Mouse (Mus musculus) ZHBTc4 (cell line): ENCODE measurements around the gene Teddm1a.

Experiments
- DNase-seq: peaks from one replicate; pipeline ENCODE4 v3.0.0-alpha.2; 2011; ENCODE audit warnings: low read depth, low spot score

Teddm1a gene

DNA sequence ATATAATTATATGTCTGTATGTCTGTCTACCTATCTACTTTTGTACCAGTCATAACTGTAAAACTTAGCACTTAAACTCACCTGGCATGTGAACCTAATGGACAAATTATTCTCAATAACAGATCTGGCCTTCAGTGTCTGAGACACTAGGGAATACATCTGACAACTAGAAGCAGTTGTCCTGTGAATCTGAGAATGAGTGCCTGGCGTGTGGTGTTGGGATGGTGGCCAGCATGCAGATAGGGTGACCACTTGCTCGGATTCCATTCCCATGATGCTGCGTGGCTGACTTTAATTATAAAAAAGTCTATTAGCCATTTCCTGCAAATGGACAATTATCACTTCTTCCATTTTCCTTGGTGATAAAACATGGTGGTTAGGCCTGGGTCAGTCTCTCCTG lies 14.3 kb downstream of the Teddm1a start:
- no peak for DNase-seq

DNA sequence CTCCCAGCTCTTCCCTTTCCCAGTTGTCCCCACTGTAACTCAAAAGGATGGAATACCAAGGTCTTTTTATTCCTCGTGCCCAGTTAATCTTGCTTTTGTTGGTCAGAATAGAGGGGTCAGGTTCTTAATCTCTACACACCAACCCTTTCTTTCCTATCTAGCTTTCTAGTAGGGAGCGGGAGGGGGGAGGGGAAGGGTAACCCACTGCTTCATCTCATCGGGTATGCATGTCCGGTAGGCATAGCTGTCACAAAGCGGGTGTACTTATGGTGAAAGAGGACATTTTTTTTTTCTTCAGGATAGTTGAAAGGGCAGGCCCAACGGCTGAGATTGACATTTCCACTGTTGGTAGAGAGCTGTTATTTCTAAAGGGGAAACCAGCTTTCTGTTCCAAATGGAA lies 16.7 kb downstream of the Teddm1a start:
- DNase-seq, result no peak

DNA sequence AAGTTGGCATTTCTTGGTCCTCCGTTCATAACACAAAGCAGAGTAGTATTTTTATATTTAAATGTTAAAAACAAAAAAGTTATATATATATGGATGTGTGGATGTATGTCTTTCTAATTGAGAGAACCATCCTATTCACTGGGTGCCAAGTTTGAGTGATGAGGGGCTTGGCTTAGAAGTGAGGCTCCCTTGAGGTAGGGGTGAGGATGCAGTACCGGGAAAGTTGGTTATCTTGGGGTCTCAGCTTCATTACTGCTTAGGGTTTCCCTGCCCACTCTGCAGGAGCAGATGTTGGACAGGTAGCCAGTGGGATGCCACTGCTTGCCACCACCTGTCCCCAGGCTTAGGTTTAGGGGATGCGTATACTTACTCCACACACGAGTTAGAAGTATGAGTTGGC lies 17.2 kb downstream of the Teddm1a start:
- no peak for DNase-seq

DNA sequence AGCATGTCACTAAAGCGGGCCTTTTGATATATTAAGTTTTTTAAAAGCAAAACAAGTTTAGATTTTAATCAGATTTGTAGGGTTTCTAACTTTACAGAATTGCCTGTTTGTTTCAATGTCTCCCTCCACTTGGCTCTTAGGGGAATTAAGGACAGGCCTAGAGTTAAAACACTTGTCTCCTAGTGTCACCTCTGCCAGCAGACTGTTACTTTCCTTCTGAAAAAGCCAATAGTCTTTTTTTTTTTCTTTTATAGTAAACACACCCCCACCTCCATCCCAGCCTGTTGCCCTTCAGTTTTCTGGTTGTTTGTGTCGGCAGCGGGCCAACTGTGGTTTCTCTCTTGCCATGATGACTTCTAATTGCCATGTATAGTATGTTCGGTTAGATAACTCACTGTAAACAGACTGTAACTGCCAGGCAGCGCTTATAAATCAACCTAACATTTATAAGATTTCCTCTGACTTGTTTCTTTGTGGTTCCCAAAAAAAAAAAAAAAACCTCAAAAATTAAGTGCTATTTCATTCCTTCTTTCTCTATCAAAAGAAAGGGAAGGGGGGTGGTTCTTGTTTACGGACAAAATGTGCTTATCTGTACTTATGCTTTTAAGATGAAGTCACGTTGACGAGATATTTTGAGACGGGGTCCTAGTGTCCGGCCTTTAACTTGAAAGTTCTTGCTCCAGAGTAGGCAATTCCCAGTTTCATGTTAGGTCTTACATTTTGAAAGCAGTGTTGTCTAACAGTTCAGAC lies 17.8 kb downstream of the Teddm1a start:
- DNase-seq, result no peak

DNA sequence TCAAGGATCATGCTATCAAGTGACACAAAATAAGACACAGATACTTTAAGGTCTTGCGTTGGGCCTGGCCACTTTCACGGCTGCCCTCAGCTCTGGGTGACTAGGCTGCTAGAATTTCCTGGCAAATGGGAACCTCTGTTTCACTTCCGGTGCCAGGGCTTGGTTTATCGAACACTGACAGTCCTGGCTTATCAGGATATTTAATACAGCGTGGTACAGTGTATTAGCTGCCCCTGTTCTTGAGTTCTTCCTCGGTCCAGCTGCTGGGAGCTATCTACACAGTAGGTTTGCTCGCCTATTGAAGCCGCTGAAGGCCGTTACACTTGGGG lies 18.4 kb downstream of the Teddm1a start:
- DNase-seq, result no peak

DNA sequence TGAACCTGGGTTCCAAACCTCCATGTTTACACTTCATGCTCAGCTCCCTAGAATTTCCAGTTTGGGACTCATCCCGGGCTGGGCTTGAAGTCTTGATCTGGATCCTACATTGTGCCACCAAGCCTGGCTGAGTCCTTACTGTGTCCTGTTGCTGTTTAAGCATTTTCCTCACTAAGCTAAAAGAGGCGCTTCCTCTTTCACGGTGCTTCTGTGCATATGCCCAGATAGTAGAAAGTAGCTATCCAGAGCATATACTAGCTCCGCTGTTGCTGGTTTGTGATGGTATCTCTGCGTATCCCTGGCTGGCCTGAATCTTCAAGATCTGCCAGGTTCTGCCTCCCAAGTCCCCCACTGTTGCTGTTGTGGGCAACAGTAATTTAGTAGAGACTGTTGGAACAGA lies 18.9 kb downstream of the Teddm1a start:
- DNase-seq, result no peak

DNA sequence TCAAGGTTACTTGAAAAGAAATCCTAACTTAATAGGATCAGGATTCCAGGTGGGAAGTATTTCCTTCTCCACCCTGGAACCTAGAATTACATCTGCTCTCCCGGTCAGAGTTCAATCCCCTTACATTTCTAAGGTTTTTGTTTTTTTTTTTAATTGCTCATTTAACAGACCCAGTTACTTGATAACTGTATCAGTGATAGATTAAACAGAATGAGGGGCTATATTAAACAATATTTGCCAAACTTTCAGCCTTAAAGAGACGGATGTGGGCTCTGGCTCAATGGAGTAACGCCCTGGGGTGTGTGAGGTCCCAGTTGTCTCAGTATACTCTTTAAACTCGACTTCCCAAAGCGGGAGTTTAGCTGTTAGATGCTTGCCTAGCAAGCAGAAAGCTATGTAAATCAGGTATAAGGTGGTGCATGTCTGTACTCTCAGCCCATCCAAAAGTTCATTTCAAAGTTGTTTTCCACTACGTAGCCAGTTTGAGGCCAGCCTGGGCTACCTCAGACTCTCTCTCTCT lies 19.8 kb downstream of the Teddm1a start:
- DNase-seq, result no peak

DNA sequence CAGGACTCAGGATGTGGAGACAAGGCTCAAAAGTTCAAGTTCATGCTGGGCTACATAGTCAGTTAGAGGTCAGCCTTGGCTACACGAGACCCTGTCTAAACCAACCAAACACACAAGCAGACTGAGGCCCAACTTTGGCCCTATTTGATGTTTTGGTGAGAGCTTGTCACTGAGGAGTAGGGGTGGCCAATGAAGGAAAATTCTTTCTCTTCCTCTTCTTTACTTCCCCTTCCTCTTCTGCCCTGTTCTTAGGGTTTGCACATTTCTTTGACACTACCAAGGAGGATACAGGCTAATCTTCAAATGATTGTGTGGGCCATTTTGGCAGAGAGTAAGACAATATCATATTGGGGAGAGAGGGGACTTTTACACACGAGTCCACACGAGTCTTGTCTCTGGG lies 22.3 kb downstream of the Teddm1a start:
- DNase-seq, result no peak

DNA sequence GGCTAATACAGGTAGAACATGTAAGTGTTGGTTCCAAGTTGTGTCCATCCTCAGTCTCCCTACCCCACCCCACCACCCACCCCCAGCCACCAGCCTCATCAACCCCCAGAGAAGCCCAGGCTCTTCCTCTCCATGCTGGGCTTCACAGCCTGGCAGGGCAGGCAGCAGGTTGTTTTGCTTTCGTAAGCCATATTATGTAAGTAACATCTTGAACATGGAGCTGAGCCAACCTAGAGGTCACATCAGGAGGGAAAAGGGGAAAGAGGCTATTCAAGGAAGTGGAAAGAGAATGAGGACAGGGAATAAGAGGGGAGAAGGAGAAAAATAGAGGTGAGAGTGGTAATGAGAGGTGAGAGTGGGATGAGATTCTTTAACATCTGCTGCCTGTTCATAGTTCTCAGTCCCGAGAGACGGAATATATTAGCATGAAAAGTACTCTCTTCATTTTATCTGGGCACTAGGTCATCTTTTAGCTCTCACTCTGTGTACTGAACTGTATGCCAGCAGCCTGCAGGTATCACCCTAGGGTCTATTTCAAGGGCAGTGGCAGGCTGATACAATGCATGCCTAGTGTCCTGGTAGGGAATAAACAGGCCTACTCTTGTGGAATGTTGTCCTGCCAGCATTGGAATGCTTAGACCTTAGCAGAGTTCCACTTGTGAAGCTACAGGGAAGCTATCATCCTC lies 27.1 kb downstream of the Teddm1a start:
- DNase-seq, result no peak

DNA sequence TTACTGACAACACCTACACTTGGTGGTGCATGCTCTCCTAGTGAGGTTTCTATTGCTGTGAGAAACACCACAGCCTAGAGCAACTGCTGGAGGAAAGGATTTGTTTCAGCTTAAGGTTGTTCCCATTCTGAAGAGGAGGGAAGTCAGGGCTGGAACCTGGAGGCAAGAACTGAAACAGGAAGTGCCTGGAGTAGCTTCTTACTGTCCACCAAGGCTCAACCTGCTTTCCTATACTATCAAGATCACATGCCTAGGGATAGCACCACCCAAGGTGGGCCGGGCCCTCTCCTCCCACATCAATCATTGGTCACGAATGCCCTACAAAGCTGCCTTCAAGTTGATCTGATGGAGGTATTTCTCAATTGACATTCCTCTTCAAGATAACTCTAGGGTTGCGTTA lies 30.1 kb downstream of the Teddm1a start:
- no peak for DNase-seq

DNA sequence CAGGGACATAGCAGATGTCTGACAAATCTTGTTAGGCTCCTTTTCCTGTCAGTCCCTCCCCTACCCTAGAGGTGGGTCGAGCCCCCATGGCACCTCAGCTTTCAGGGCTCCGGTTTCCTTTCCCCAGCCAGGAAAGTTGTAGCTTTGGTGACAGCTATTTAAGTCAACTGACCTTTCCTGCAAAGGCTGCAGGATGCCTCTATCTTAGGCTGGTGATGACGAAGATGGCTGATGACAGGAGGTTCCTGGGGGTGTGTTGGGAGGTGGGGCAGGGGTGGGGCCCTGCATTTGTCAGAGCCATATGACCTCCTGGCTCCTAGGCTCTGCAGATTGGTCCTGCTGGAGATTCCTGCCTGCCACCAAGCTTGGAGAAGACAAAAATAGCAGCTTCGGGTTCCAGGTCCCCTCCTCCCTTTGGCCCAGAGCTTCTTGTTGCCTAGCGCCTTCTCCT lies 31.1 kb downstream of the Teddm1a start:
- DNase-seq, result no peak

DNA sequence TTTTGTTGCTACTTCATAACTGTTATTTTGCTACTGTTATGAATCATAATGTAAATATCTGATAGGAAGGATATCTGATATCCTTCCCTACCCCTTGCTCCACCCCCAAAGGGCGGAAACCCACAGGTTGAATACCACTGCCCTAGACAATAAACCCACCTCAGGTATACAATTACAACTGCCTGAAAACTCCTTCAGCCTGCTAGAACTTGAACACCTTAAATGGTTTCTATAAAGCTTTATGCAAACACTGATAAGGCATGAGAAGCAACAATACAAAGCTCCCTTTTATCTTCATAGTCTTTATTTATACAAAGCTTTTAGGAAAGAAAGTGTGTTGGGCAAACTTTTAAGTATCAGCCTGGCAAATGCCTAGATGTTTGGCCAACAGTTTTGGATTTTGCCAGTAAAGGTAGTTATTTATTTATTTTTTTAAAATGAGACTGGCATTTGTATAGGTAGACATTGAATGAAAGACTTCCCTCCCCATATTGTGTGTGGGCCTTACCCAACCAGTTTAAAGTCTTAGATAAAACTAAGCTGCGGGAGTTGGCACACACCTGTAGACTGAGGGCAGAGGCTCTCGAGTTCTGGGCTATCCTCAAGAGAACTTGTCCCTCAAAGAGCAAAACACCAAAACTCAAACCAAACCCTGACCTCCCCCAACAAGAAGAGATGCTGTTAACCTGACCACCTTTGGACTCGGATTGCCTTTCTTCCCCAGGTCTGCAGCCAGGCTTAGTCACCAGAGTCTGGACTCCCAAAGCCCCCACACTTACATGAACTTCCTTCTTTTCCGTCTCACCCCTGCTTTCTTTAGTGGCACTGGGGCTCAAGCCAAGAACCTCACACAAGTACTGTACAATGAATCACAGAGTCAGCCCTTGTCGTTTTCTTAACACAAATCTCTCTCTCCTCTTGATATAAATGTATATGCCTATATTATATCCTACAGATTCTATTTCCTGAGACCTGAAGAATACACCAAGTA lies 33.1 kb downstream of the Teddm1a start:
- DNase-seq, result no peak

DNA sequence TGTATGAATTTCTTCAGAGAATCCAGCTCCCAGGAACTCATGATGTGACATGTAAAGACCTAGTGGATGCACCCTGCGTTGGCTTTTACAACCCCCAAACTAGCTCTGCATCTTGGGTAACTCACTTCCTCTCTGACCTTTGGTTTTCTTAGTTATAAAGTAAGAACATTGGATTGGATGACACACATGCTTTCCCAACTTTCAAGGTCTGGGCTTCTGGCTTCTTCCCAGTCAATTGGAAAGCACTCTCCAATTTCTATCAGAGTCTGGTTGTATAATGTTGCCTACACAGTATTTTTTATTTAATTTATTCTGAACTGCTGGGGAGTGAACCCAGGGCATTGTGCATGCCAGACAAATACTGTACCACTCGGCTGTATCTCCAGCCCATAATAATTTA lies 38.9 kb downstream of the Teddm1a start:
- DNase-seq, result no peak

DNA sequence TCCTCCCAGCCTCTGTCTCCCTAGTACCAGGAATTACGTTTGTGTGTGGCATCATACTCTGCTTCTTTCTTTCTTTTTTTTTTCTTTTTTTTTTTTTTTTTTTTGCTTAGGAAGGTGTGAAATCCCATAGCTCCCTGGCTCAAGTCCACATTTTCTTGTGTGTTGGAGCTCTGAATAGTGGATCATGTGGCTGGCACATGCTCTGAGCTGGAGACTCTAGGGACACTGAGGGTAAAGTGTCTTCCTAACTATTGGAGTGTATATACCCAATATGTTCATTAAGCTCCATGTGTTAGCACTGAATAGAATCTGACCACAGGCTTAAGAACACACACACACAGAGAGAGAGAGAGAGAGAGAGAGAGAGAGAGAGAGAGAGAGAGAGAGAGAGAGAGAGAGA lies 42.2 kb downstream of the Teddm1a start:
- DNase-seq, result no peak

DNA sequence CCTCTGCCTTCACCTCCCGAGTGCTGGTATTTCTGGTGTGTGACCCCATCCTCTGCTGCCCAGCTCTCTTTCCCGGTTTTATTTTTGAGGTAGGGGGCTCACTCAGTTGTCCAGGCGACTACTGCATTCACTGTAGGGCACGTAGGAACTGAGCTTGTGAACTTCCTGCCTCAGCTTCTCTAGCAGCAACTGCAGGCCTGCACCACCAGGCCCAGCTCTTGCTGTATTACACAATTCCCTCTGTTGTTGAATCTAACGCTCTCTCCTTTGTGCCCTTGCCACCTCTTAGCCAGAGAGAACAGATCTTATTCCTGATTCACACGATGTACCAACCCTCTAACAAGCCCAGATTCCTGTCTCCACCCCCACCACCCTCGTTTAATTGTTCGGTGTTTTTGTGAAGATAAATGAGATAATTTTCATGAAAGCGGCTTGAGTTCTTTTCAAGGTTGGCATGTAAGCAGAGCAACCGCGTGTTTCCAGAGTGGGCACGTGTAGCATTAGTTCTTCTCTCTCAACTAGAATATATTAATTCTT lies 44.4 kb downstream of the Teddm1a start:
- no peak for DNase-seq

DNA sequence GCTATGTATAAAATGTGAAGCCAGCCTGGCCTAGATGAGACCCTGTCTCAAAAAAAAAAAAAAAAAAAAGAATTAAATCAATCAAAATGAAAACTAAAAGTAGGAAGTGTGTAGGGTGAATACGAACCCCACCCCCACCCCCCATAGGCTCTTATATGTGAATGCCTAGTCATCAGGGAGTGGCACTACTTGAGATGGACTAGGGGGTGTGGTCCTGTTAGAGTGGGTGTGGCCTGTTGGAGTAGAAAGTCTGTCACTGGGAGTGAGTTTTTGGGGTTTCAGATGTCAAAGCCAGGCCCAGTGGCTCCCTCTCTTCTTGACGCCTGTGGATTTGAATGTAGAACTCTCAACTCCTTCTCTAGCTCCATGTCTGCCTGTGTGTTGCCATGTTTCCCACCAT lies 45.5 kb downstream of the Teddm1a start:
- no peak for DNase-seq

DNA sequence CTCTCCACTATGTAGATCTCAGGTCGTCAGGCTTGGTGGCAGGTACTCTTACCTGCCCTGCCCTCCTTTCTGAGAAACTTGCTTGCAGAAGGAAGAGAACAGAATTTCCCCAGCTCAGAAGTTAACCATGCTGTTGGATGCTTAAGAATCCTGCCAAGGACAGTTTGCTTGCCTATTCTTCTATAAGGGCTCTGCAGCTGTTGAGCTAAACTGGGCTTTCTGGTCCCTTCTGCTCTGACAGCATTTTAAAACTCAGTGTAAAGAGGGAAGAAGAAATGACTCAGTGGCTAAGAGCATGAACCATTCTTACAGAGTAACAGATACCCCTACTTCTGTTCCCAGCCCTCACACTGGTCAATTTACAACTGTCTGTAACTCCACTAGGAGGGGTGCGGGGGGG lies 49.4 kb downstream of the Teddm1a start:
- DNase-seq, result no peak
